Mouse (Mus musculus) T-helper 17 cell (primary cell): ENCODE measurements around the gene Zmat3.

Source experiments
- in situ Hi-C, 2 experiments: fragments of 300-600 bp; cut with MboI, MseI; formaldehyde crosslinking; loops; 1 replicate in 1 of 2; 2 replicates in 1 of 2; pipeline ENCODE4 v1.15.1; 2025; ENCODE audit warnings: high pct_unique_total_duplicates in 2 of 2

Zmat3 gene

GRCm38 (mm10) chr3:32373236-32373635, 7.4 kb upstream of the Zmat3 start:
- in situ Hi-C loops: loop anchor here in 1 of 2 experiments (5.0 to 25.0 kb wide), 2 partner anchors 129 to 1439 kb away; no protein-coding TSS in a partner anchor

GRCm38 (mm10) chr3:32372470-32372869, 6.7 kb upstream of the Zmat3 start:
- in situ Hi-C loops: loop anchor here in 1 of 2 experiments (5.0 to 25.0 kb wide), 2 partner anchors 130 to 1440 kb away; no protein-coding TSS in a partner anchor

GRCm38 (mm10) chr3:32371957-32372356, 6.1 kb upstream of the Zmat3 start:
- in situ Hi-C loops: loop anchor here in 1 of 2 experiments (5.0 to 25.0 kb wide), 2 partner anchors 130 to 1440 kb away; no protein-coding TSS in a partner anchor

GRCm38 (mm10) chr3:32367516-32367915, 1.7 kb upstream of the Zmat3 start:
- in situ Hi-C loops: loop anchor here in 1 of 2 experiments (25.0 kb wide), 1 partner anchor 1445 kb away; no protein-coding TSS in a partner anchor

GRCm38 (mm10) chr3:32366246-32366734, 476 bp upstream of the Zmat3 start:
- in situ Hi-C loops: loop anchor here in 1 of 2 experiments (25.0 kb wide), 1 partner anchor 1446 kb away; no protein-coding TSS in a partner anchor

GRCm38 (mm10) chr3:32364841-32365545, 821 bp downstream of the Zmat3 start:
- in situ Hi-C loops: loop anchor here in 1 of 2 experiments (25.0 kb wide), 1 partner anchor 1447 kb away; no protein-coding TSS in a partner anchor

- in situ Hi-C loops: loop anchor here in 1 of 2 experiments (25.0 kb wide), 1 partner anchor 1448 kb away; no protein-coding TSS in a partner anchor
Measured at GRCm38 (mm10) chr3:32364195-32364594, 1.6 kb downstream of the Zmat3 start.

GRCm38 (mm10) chr3:32361221-32361620, 4.6 kb downstream of the Zmat3 start:
- in situ Hi-C loops: loop anchor here in 1 of 2 experiments (25.0 kb wide), 1 partner anchor 1451 kb away; no protein-coding TSS in a partner anchor

GRCm38 (mm10) chr3:32347881-32348280, 17.9 kb downstream of the Zmat3 start:
- in situ Hi-C loops: loop anchor here in 1 of 2 experiments (25.0 kb wide), 1 partner anchor 1439 kb away; the partner anchor contains the start of gene Ttc14

- in situ Hi-C loops: loop anchor here in 1 of 2 experiments (25.0 kb wide), 1 partner anchor 1442 kb away; the partner anchor contains the start of gene Ttc14
Measured at GRCm38 (mm10) chr3:32345249-32345648, 20.6 kb downstream of the Zmat3 start.

- in situ Hi-C loops: loop anchor here in 1 of 2 experiments (25.0 kb wide), 1 partner anchor 1442 kb away; the partner anchor contains the start of gene Ttc14
Measured at GRCm38 (mm10) chr3:32344825-32345224, 21.0 kb downstream of the Zmat3 start.

GRCm38 (mm10) chr3:32343371-32343770, 22.4 kb downstream of the Zmat3 start:
- in situ Hi-C loops: loop anchor here in 1 of 2 experiments (25.0 kb wide), 1 partner anchor 1444 kb away; the partner anchor contains the start of gene Ttc14

- in situ Hi-C loops: loop anchor here in 1 of 2 experiments (25.0 kb wide), 1 partner anchor 1446 kb away; the partner anchor contains the start of gene Ttc14
Measured at GRCm38 (mm10) chr3:32341434-32341833, 24.4 kb downstream of the Zmat3 start.

GRCm38 (mm10) chr3:32338231-32338630, 27.6 kb downstream of the Zmat3 start:
- in situ Hi-C loops: loop anchor here in 1 of 2 experiments (25.0 kb wide), 1 partner anchor 1449 kb away; the partner anchor contains the start of gene Ttc14

GRCm38 (mm10) chr3:32337770-32338169, 28.0 kb downstream of the Zmat3 start:
- in situ Hi-C loops: loop anchor here in 1 of 2 experiments (25.0 kb wide), 1 partner anchor 1450 kb away; the partner anchor contains the start of gene Ttc14

GRCm38 (mm10) chr3:32334901-32335300, 30.9 kb downstream of the Zmat3 start:
- in situ Hi-C loops: loop anchor here (5.0 to 25.0 kb wide), 3 partner anchors 167 to 1452 kb away; partner anchors contain the start of gene Ttc14 (in 1 of the 2)

GRCm38 (mm10) chr3:32333456-32334086, 32.2 kb downstream of the Zmat3 start:
- in situ Hi-C loops: loop anchor here (5.0 to 25.0 kb wide), 3 partner anchors 169 to 1454 kb away; partner anchors contain the start of gene Ttc14 (in 1 of the 2)

- in situ Hi-C loops: loop anchor here (25.0 kb wide), 1 partner anchor 1156 kb away; no protein-coding TSS in a partner anchor
Measured at GRCm38 (mm10) chr3:32317901-32318416, 47.9 kb downstream of the Zmat3 start.

GRCm38 (mm10) chr3:32317165-32317900, 48.5 kb downstream of the Zmat3 start:
- in situ Hi-C loops: loop anchor here (25.0 kb wide), 1 partner anchor 1155 kb away; no protein-coding TSS in a partner anchor

GRCm38 (mm10) chr3:32314746-32315145, 51.1 kb downstream of the Zmat3 start:
- in situ Hi-C loops: loop anchor here (25.0 kb wide), 1 partner anchor 1152 kb away; no protein-coding TSS in a partner anchor
